Mouse (Mus musculus): Measurements from ENCODE around the gene Rhebl1.

Gene Rhebl1

GRCm38 (mm10) chr15:98851229-98851818 is 43.0 kb downstream of the Rhebl1 start:
- DNase-seq (ENCODE audit: low read depth, low spot score): no peak

- no peak for DNase-seq (ENCODE audit: low read depth, low spot score)
Measured at GRCm38 (mm10) chr15:98850668-98851067, 43.7 kb downstream of the Rhebl1 start.

- no peak for DNase-seq (ENCODE audit: low read depth, low spot score)
Measured at GRCm38 (mm10) chr15:98849956-98850600, 44.3 kb downstream of the Rhebl1 start.

GRCm38 (mm10) chr15:98849165-98849564 is 45.2 kb downstream of the Rhebl1 start:
- no peak for DNase-seq (ENCODE audit: low read depth, low spot score)

- DNase-seq (ENCODE audit: low read depth, low spot score): no peak
Measured at GRCm38 (mm10) chr15:98846140-98846539, 48.2 kb downstream of the Rhebl1 start.

GRCm38 (mm10) chr15:98845149-98845548 is 49.2 kb downstream of the Rhebl1 start:
- no peak for DNase-seq (ENCODE audit: low read depth, low spot score)

- DNase-seq (ENCODE audit: low read depth, low spot score): no peak
Measured at GRCm38 (mm10) chr15:98843595-98844223, 50.6 kb downstream of the Rhebl1 start.

GRCm38 (mm10) chr15:98839671-98840585 is 54.4 kb downstream of the Rhebl1 start:
- no peak for DNase-seq (ENCODE audit: low read depth, low spot score)

GRCm38 (mm10) chr15:98839161-98839560 is 55.2 kb downstream of the Rhebl1 start:
- DNase-seq (ENCODE audit: low read depth, low spot score): no peak

- no peak for DNase-seq (ENCODE audit: low read depth, low spot score)
Measured at GRCm38 (mm10) chr15:98837743-98838103, 56.6 kb downstream of the Rhebl1 start.

- no peak for DNase-seq (ENCODE audit: low read depth, low spot score)
Measured at GRCm38 (mm10) chr15:98837006-98837742, 57.2 kb downstream of the Rhebl1 start.

GRCm38 (mm10) chr15:98835291-98835690 is 59.0 kb downstream of the Rhebl1 start:
- no peak for DNase-seq (ENCODE audit: low read depth, low spot score)

- DNase-seq (ENCODE audit: low read depth, low spot score): no peak
Measured at GRCm38 (mm10) chr15:98834059-98834458, 60.3 kb downstream of the Rhebl1 start.

GRCm38 (mm10) chr15:98833281-98833680 is 61.1 kb downstream of the Rhebl1 start:
- DNase-seq (ENCODE audit: low read depth, low spot score): no peak

GRCm38 (mm10) chr15:98832161-98833058 is 61.9 kb downstream of the Rhebl1 start:
- peak; percentile 81 for DNase-seq (ENCODE audit: low read depth, low spot score)

- no peak for DNase-seq (ENCODE audit: low read depth, low spot score)
Measured at GRCm38 (mm10) chr15:98831684-98832035, 62.7 kb downstream of the Rhebl1 start.

GRCm38 (mm10) chr15:98830736-98831683 is 63.3 kb downstream of the Rhebl1 start, which contains the start of gene Prkag1:
TSS of gene Prkag1 (minus strand) at chr15:98831521.
- DNase-seq (ENCODE audit: low read depth, low spot score): peak; percentile 97
